Mouse (Mus musculus): ENCODE results near the gene Tmem191c.
A peak's percentile ranks its signal among the peaks of the same experiment; 100 is the strongest.

Gene Tmem191c

GRCm38 (mm10) chr16:17266113-17266512 lies 9.8 kb upstream of the Tmem191c start:
- no peak for DNase-seq (ENCODE audit: extremely low spot score)

DNA sequence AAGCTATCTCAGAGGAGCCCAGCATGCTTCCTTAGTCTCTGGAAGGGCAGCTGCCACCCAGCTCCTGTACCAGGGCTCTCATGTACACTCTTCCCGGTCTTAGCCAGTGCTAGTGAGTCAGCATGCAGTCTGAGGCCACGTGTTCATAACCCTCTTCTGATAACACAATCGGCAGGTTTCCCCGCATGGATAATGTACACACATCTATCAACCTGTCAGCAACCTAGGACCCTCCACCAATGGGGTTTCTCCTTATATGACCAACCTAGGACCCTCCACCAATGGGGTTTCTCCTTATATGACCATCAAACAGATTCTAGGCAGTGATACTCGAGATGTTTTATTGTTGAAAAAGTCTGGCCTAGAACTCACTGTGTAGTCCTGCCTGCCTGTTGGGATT lies 7.9 kb upstream of the Tmem191c start:
- no peak for DNase-seq (ENCODE audit: extremely low spot score)

GRCm38 (mm10) chr16:17269872-17270271 lies 6.0 kb upstream of the Tmem191c start:
- DNase-seq (ENCODE audit: extremely low spot score): no peak

DNA sequence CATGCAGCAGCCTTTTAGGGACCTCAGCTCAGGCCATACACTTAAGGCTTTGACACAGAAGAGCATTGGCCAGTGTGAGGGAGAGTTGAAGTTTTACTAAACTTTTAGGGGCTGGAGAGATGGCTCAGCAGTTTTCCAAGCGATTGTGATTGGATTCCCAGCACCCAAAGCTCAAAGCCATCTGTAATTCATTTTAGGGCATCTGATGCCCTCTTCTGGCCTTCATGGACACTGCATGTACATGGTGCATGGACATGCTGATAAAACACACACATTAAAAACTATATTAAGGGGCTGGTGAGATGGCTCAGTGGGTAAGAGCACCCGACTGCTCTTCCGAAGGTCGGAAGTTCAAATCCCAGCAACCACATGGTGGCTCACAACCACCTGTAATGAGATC lies 4.8 kb upstream of the Tmem191c start:
- no peak for DNase-seq (ENCODE audit: extremely low spot score)

DNA sequence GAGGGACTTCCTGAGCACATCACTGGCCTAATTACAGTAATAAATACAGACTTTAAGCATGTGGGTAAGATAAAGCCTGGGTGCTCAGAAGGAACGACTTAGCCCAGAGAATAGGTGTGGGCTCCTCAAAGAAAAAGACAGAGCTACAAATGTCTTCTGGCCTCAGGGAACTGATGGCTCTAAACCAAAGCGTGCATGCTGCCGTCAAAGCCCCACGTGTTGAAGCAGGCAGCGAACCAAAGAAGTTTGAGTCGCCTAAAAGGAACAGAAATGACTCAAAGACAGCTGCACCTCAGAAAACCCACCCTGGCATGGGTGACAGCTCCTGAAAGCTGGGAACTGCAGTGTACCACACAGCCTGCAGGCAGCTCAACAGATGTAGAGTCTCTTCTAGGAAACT lies 4.0 kb upstream of the Tmem191c start:
- no peak for DNase-seq (ENCODE audit: extremely low spot score)

- peak; percentile 92 for DNase-seq (ENCODE audit: extremely low spot score)
Measured at GRCm38 (mm10) chr16:17276164-17277151, 581 bp downstream of the Tmem191c start.

GRCm38 (mm10) chr16:17277342-17278211 lies 1.7 kb downstream of the Tmem191c start:
- peak; percentile 17 for DNase-seq (ENCODE audit: extremely low spot score)

DNA sequence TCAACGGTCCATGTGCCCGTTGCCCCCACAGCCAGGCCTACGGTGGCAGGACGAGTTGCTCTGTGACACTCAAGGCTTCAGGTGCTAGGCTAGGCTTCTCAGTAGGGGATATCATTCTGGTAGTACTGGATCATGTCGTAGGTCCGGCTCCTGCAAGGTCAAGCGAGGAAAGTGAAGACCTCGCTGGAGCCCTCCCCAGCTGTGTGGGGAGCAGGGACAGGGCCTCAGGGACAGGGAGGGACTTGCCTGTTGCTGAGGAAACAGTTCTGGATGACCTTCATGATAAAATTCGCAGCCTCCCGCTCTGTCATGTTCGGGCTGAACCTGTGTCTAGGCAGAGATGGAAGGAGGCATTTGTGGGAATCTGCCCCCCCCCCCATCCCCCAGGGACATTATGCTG lies 4.6 kb downstream of the Tmem191c start:
- no peak for DNase-seq (ENCODE audit: extremely low spot score)

- no peak for DNase-seq (ENCODE audit: extremely low spot score)
Measured at GRCm38 (mm10) chr16:17283151-17283550, 7.3 kb downstream of the Tmem191c start.

- no peak for DNase-seq (ENCODE audit: extremely low spot score)
Measured at GRCm38 (mm10) chr16:17287103-17287502, 11.2 kb downstream of the Tmem191c start.

- no peak for DNase-seq (ENCODE audit: extremely low spot score)
Measured at GRCm38 (mm10) chr16:17291016-17291415, 15.1 kb downstream of the Tmem191c start.

- peak; percentile 82 for DNase-seq (ENCODE audit: extremely low spot score)
Measured at GRCm38 (mm10) chr16:17292751-17293150, 16.9 kb downstream of the Tmem191c start.

- no peak for DNase-seq (ENCODE audit: extremely low spot score)
Measured at GRCm38 (mm10) chr16:17300818-17301217, 24.9 kb downstream of the Tmem191c start.

DNA sequence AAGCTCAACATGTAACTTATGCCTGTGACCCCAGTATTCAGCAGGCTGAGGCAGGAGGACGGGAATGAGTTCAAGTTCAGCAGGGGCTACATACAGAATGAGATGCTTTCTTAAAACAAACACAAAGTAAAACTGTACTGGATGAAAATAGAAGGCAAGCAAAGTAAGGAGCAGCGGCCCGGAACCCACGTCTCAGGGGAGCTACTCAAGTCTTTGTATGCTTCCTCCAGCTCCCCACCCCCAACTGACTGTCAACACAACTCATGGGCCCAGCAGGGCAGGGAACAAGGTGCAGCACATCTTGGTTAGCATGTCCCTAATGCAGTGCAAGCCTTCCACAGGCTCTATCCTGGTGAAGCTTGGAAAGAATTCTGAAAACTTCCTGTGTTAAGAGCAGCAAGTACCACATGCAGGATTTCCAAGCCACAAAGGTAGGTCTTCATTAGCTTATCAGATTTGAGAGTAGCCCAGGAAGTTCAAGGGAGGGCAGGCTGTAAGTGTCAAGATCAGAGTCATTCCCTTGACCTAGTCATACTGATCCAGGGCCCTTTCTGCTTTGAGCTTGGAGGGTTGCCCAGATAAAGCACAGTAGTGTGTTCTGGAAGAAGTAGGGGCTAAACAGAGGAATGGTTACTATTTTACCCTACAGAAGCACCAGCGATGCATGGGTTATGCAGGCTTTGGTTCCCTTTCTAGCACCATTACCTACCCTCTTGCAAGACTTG lies 27.8 kb downstream of the Tmem191c start:
- no peak for DNase-seq (ENCODE audit: extremely low spot score)

- no peak for DNase-seq (ENCODE audit: extremely low spot score)
Measured at GRCm38 (mm10) chr16:17307461-17307860, 31.6 kb downstream of the Tmem191c start.

GRCm38 (mm10) chr16:17309036-17309435 lies 33.2 kb downstream of the Tmem191c start:
- DNase-seq (ENCODE audit: extremely low spot score): no peak

DNA sequence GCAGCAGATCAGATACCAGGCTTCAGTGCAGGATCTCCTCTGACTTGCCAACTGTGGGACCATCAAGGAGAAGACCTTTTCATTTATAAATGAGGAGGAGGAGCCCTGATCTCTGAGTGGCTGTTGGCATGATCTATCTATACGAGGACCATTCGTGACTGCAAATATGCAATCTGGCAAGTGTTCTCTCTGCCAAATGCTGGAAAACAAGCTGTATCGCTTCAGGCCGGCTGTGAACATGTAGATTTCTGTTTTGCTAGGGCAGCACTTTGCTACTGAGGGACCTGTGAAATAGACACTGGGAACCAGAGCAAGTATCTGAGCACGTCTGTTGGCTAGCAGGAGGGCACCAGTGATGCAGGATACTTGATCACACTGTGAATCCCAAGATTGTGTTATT lies 36.7 kb downstream of the Tmem191c start:
- no peak for DNase-seq (ENCODE audit: extremely low spot score)

- no peak for DNase-seq (ENCODE audit: extremely low spot score)
Measured at GRCm38 (mm10) chr16:17316554-17316953, 40.7 kb downstream of the Tmem191c start.

- no peak for DNase-seq (ENCODE audit: extremely low spot score)
Measured at GRCm38 (mm10) chr16:17321481-17321880, 45.6 kb downstream of the Tmem191c start.

DNA sequence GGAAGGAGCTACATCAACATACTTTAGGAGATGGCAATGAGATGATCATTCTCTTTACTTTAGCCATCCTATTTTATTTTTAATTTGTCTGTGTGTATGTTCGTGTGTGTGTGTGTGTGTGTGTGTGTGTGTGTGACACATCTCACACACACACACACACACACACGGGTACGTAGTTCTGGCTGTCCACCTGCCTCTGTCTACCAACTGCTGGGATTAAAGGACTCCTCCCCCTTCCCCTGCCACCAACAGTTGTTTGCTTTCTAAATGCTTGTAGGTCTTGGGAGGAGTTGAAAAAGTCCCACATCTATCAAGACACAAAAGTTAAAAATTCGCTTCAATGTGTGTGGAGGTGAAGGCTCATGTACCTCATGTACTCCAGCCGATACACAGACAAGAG lies 48.9 kb downstream of the Tmem191c start:
- DNase-seq (ENCODE audit: extremely low spot score): no peak

DNA sequence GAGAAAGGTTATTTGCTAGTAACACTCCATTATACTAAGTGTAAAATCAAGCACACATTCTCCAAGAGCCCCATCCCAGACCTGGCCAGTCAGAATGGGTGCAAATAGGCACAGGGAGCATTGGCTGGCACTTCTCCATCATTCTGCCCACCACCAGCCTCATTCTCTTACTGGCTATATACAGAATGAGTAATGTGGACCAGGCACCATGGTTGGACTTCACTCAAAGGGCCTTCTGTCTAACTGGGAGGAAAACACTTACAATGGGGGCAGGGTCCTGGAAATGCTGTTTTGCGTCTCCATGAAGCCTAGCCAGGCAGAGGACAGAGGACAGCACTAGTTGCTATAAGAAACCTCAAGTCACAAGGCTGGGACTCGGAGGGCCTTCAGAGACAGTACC lies 50.2 kb downstream of the Tmem191c start:
- no peak for DNase-seq (ENCODE audit: extremely low spot score)

Data from embryo, embryonic 9.5 days (tissue).